9 mouse cellular contexts compared by ENCODE assay signal in the genomic region with DNA sequence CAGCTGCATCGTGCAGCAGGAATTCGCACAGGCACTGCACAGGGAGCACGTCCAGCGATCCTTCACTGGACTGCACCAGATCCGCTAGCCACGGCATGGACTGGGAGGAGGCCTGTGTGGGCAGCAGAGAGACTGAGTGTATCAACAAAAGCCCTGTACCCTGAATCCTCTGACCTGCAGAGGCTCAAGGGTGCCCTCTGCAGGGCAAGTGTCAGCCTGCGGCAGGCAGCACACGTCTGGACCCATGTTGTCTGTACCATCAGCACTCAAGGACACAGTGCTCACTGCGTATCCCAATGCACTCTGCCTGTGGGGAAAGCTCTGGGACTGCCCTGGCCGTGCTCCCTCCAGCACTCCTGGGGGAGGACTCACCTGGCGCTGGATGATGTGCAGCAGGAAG. TPM values are rescaled to one million over a fixed set of nuclear protein-coding genes. Genes with fewer than 3 reads are reported as not detected.
DNase-seq lines count a peak whose midpoint lies in the region; ATAC-seq lines count a peak whose summit lies in the region.
"Had no signal": no experiment of that assay in that cellular context is flagged by ENCODE, and none has a peak within 500 bp of the region (broad histone marks: within the 10 kb centered on the region; RNA-seq: fewer than 3 reads in every experiment).

No protein-coding gene starts in this region.

- no peaks in the 10 kb centered on the region for H3K27me3 ChIP-seq in intestine, embryonic 16.5 days (replicated peaks; ENCODE audit: control insufficient read depth, insufficient read depth, low read length)
- no peaks in the 10 kb centered on the region for H3K27me3 ChIP-seq in intestine, embryonic 15.5 days (replicated peaks)
- H3K27me3 ChIP-seq in forebrain, embryonic 12.5 days: no peaks in the 10 kb centered on the region
- H3K27me3 ChIP-seq: limb, embryonic 12.5 days had no signal

- H3K27ac ChIP-seq in intestine, embryonic 16.5 days (ENCODE audit: low read length): no peak overlapping the region
- H3K27ac ChIP-seq in intestine, embryonic 15.5 days: no peak overlapping the region
- H3K27ac ChIP-seq in forebrain, embryonic 12.5 days: no peak overlapping the region
- H3K27ac ChIP-seq: limb, embryonic 12.5 days had no signal

- ATAC-seq in intestine, embryonic 16.5 days: peak; percentile 35; the same call in 1 of the 2 replicates
- ATAC-seq in intestine, embryonic 15.5 days: no peak
- ATAC-seq in erythroid progenitor cell, adult 5-6 weeks (replicated peaks; ENCODE audit: low FRiP score, poor library complexity, severe bottlenecking): peak; percentile 54
- ATAC-seq in forebrain, embryonic 12.5 days (ENCODE audit: low FRiP score): no peak

- no peak overlapping the region for H3K4me3 ChIP-seq in intestine, embryonic 16.5 days (ENCODE audit: low read length)
- H3K4me3 ChIP-seq in intestine, embryonic 15.5 days (replicated peaks): no peak overlapping the region
- H3K4me3 ChIP-seq in forebrain, embryonic 12.5 days (replicated peaks): no peak overlapping the region
- H3K4me3 ChIP-seq: limb, embryonic 12.5 days had no signal

- H3K4me2 ChIP-seq in intestine, embryonic 16.5 days (ENCODE audit: low read depth, low read length): no peak overlapping the region
- no peak overlapping the region for H3K4me2 ChIP-seq in intestine, embryonic 15.5 days (replicated peaks)
- H3K4me2 ChIP-seq in forebrain, embryonic 12.5 days: no peak overlapping the region
- H3K4me2 ChIP-seq: limb, embryonic 12.5 days had no signal

- H3K36me3 ChIP-seq in intestine, embryonic 16.5 days (ENCODE audit: control insufficient read depth, insufficient read depth, low read length): peaks cover 39% of the 10 kb centered on the region
- peaks cover 63% of the 10 kb centered on the region for H3K36me3 ChIP-seq in intestine, embryonic 15.5 days
- H3K36me3 ChIP-seq in forebrain, embryonic 12.5 days (replicated peaks): peaks cover 100% of the 10 kb centered on the region

- peak; percentile 44 for DNase-seq in thymus, postnatal 0 days (ENCODE audit: low spot score)
- no peak for DNase-seq in thymus, postnatal 10 days (ENCODE audit: low spot score in 2 of 2)
- no peak for DNase-seq in urinary bladder, postnatal 36 days (ENCODE audit: low spot score in 2 of 2)
- DNase-seq in layer of hippocampus, adult 11-12 months (ENCODE audit: low spot score): no peak

- 72% methylated on average over 11 of the region's 11 CpGs for WGBS in intestine, embryonic 16.5 days
- WGBS in intestine, embryonic 15.5 days: 68% methylated on average over 11 of the region's 11 CpGs
- WGBS in forebrain, embryonic 12.5 days: 75% methylated on average over 11 of the region's 11 CpGs

- H3K4me1 ChIP-seq in intestine, embryonic 16.5 days (ENCODE audit: control insufficient read depth, insufficient read depth, low read length): no peaks in the 10 kb centered on the region
- no peaks in the 10 kb centered on the region for H3K4me1 ChIP-seq in intestine, embryonic 15.5 days (replicated peaks)
- no peaks in the 10 kb centered on the region for H3K4me1 ChIP-seq in forebrain, embryonic 12.5 days
- H3K4me1 ChIP-seq: limb, embryonic 12.5 days had no signal

- no peak overlapping the region for H3K9ac ChIP-seq in intestine, embryonic 16.5 days (ENCODE audit: low read depth, low read length)
- no peak overlapping the region for H3K9ac ChIP-seq in intestine, embryonic 15.5 days
- no peak overlapping the region for H3K9ac ChIP-seq in forebrain, embryonic 12.5 days
- H3K9ac ChIP-seq: limb, embryonic 12.5 days had no signal

- no peaks in the 10 kb centered on the region for H3K9me3 ChIP-seq in intestine, embryonic 16.5 days (ENCODE audit: control insufficient read depth, low read length)
- no peaks in the 10 kb centered on the region for H3K9me3 ChIP-seq in intestine, embryonic 15.5 days
- no peaks in the 10 kb centered on the region for H3K9me3 ChIP-seq in forebrain, embryonic 12.5 days
- H3K9me3 ChIP-seq: limb, embryonic 12.5 days had no signal

RNA-seq across cellular contexts. Expression of gene Ints1, which starts 11.2 kb away (rescaled TPM):
- polyA plus RNA-seq in intestine, embryonic 16.5 days (2015; fragmentation: Nextera tagmentation; extraction: Ambion mirVana): 18.8 and 18.9 TPM in 2 replicates
- 22.2 and 25.4 TPM in 2 replicates for polyA plus RNA-seq in intestine, embryonic 15.5 days (2015; fragmentation: Nextera tagmentation; extraction: Ambion mirVana)
- polyA plus RNA-seq in thymus, postnatal 0 days (2015; fragmentation: Nextera tagmentation; extraction: Ambion mirVana): 26.8 and 28.9 TPM in 2 replicates
- 46.5 and 59.1 TPM in 2 replicates for total RNA-seq in erythroid progenitor cell, adult 5-6 weeks (2015; ENCODE audit: low replicate concordance)
- 31.3 and 72.7 TPM in 2 replicates for total RNA-seq in erythroid progenitor cell, adult 5-6 weeks (2017; ENCODE audit: low replicate concordance)
- 37.7 and 40.8 TPM in 2 replicates for polyA plus RNA-seq in forebrain, embryonic 12.5 days (2016; fragmentation: Nextera tagmentation; extraction: Ambion mirVana)

RNA-seq across cellular contexts. Expression of gene Mafk, which starts 27.0 kb away (rescaled TPM):
- polyA plus RNA-seq in intestine, embryonic 16.5 days (2015; fragmentation: Nextera tagmentation; extraction: Ambion mirVana): 25.0 and 25.2 TPM in 2 replicates
- 17.6 and 20.7 TPM in 2 replicates for polyA plus RNA-seq in intestine, embryonic 15.5 days (2015; fragmentation: Nextera tagmentation; extraction: Ambion mirVana)
- polyA plus RNA-seq in thymus, postnatal 0 days (2015; fragmentation: Nextera tagmentation; extraction: Ambion mirVana): 39.4 and 40.8 TPM in 2 replicates
- total RNA-seq in erythroid progenitor cell, adult 5-6 weeks (2015; ENCODE audit: low replicate concordance): 36.5 and 36.8 TPM in 2 replicates
- 45.3 and 55.7 TPM in 2 replicates for total RNA-seq in erythroid progenitor cell, adult 5-6 weeks (2017; ENCODE audit: low replicate concordance)
- polyA plus RNA-seq in forebrain, embryonic 12.5 days (2016; fragmentation: Nextera tagmentation; extraction: Ambion mirVana): 11.4 and 12.0 TPM in 2 replicates

RNA-seq across cellular contexts. Expression of gene Micall2, which starts 28.2 kb away (rescaled TPM):
- polyA plus RNA-seq in intestine, embryonic 16.5 days (2015; fragmentation: Nextera tagmentation; extraction: Ambion mirVana): 11.6 and 14.8 TPM in 2 replicates
- 8.3 and 8.4 TPM in 2 replicates for polyA plus RNA-seq in intestine, embryonic 15.5 days (2015; fragmentation: Nextera tagmentation; extraction: Ambion mirVana)
- polyA plus RNA-seq in thymus, postnatal 0 days (2015; fragmentation: Nextera tagmentation; extraction: Ambion mirVana): 3.7 and 4.7 TPM in 2 replicates
- total RNA-seq in erythroid progenitor cell, adult 5-6 weeks (2015; ENCODE audit: low replicate concordance): 42.8 and 81.4 TPM in 2 replicates
- total RNA-seq in erythroid progenitor cell, adult 5-6 weeks (2017; ENCODE audit: low replicate concordance): 58.5 and 59.2 TPM in 2 replicates
- 6.2 and 6.5 TPM in 2 replicates for polyA plus RNA-seq in forebrain, embryonic 12.5 days (2016; fragmentation: Nextera tagmentation; extraction: Ambion mirVana)

RNA-seq across cellular contexts. Expression of gene Tmem184a, which starts 55.4 kb away (rescaled TPM):
- 120 and 151 TPM in 2 replicates for polyA plus RNA-seq in intestine, embryonic 16.5 days (2015; fragmentation: Nextera tagmentation; extraction: Ambion mirVana)
- polyA plus RNA-seq in intestine, embryonic 15.5 days (2015; fragmentation: Nextera tagmentation; extraction: Ambion mirVana): 57.7 and 68.4 TPM in 2 replicates
- polyA plus RNA-seq in thymus, postnatal 0 days (2015; fragmentation: Nextera tagmentation; extraction: Ambion mirVana): 1.6 and 2.0 TPM in 2 replicates
- total RNA-seq in erythroid progenitor cell, adult 5-6 weeks (2015; ENCODE audit: low replicate concordance): not detected in 2 replicates
- total RNA-seq in erythroid progenitor cell, adult 5-6 weeks (2017; ENCODE audit: low replicate concordance): 0.13 TPM in 1 of 2 replicates, not detected in the other
- 0.54 and 0.85 TPM in 2 replicates for polyA plus RNA-seq in forebrain, embryonic 12.5 days (2016; fragmentation: Nextera tagmentation; extraction: Ambion mirVana)

Comparison
In these comparisons a context has a peak if more than half of its experiments do, and no peak if none do; other contexts are left out.
1. ATAC-seq: peak in intestine, embryonic 16.5 days (single experiment) and erythroid progenitor cell, adult 5-6 weeks (single experiment); none in intestine, embryonic 15.5 days (single experiment) and forebrain, embryonic 12.5 days (single experiment).